Mouse (Mus musculus) CH12.LX (cell line): ENCODE results near the gene Ermp1.

ENCODE experiments used
- CTCF ChIP-seq, 2 experiments: IDR thresholded peaks in 1 of 2; conservative IDR thresholded peaks in 1 of 2; 2 replicates each; pipeline ENCODE4 v1.5.1; 2011 to 2012; ENCODE audit warnings: low read depth in 2 of 2, low read length in 2 of 2, improper control_type of control experiment in 1 of 2, inconsistent platforms in 1 of 2, mild to moderate bottlenecking in 1 of 2, moderate library complexity in 1 of 2
- E2F4 ChIP-seq: IDR thresholded peaks from 2 replicates; pipeline ENCODE4 v1.6.1; 2011; ENCODE audit warnings: low read depth, low read length, improper control_type of control experiment; ENCODE audit not compliant: insufficient replicate concordance
- ELF1 ChIP-seq: IDR thresholded peaks from 2 replicates; pipeline ENCODE4 v1.6.1; 2014; ENCODE audit warnings: low read depth, mild to moderate bottlenecking, inconsistent platforms, low read length, improper control_type of control experiment
- EP300 ChIP-seq: IDR thresholded peaks from 2 replicates; pipeline ENCODE4 v1.6.1; 2011; ENCODE audit warnings: low read length, improper control_type of control experiment
- MAZ ChIP-seq: IDR thresholded peaks from 2 replicates; pipeline ENCODE4 v1.6.1; 2012; ENCODE audit warnings: low read depth, mild to moderate bottlenecking, inconsistent platforms, low read length, improper control_type of control experiment, moderate library complexity
- MXI1 ChIP-seq: IDR thresholded peaks from 2 replicates; pipeline ENCODE4 v1.6.1; 2011; ENCODE audit warnings: mild to moderate bottlenecking, low read depth, low read length, improper control_type of control experiment
- POLR2A ChIP-seq: IDR thresholded peaks from 2 replicates; pipeline ENCODE4 v1.6.1; 2011; ENCODE audit warnings: low read depth, mild to moderate bottlenecking, improper control_type of control experiment, low read length
- POLR2AphosphoS2 ChIP-seq: IDR thresholded peaks from 2 replicates; pipeline ENCODE4 v1.6.1; 2011; ENCODE audit warnings: low read depth, low read length, improper control_type of control experiment

- TF ChIP-seq CTCF (conservative IDR thresholded peaks at IDR 0.05 in 1 of 2, IDR thresholded peaks at IDR 0.05 in 1 of 2; ENCODE audit: low read depth in 2 of 2, low read length in 2 of 2) (no peak), ELF1 (no peak), EP300 (no peak), MXI1 (no peak), MAZ (no peak), E2F4 (no peak), POLR2AphosphoS2 (no peak), POLR2A (no peak)
Measured at GRCm38 (mm10) chr19:29610907-29611306, 37.3 kb downstream of the Ermp1 start.
